Mouse (Mus musculus): Measurements from ENCODE around the gene Tnpo1.

Tnpo1 gene

DNA sequence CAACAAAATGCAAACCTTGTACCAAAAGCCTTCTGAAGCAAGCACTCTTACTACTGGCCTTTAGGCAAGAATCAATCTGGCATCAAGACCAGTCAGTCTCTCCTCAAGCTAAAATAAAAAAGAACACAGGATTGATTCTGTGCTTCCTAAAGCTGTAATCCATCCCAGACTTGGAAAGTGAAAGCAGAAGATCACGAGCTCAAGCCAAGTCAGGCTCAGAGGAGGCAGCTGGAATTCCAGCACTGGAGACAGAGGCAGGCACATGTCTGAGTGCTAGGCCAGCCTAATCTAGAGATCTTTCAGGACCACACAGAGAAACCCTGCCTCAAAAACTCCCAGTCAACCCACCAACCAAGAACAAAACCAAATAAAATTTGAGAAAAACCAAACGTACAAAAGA is 45.8 kb downstream of the Tnpo1 start:
- TF ChIP-seq GATA4 (IDR thresholded peaks at IDR 0.05; ENCODE audit: insufficient replicate concordance, low read length): no peak

- TF ChIP-seq GATA4 (IDR thresholded peaks at IDR 0.05; ENCODE audit: insufficient replicate concordance, low read length): no peak
These were observed 46.8 kb downstream of the Tnpo1 start for GRCm38 (mm10) chr13:98879422-98879821.

DNA sequence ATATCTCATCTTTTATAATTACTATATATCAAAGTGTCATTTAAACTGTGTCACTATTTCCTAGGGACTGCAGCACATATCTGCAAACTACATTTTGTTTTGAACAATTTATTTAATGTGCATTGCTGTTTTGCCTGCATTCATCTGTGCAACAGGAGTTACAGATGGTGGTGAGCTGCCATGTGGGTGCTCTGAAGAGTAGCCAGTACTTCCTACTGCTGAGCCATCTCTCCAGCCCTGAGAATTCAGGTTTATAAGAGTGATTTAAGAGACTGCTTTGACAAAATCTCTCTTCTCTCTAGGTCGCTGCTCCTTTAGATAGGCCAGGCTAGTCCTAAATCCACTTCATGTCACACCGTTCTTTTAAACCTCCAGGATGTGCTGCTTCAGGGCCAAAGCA is 49.0 kb downstream of the Tnpo1 start:
- no peak for TF ChIP-seq GATA4 (IDR thresholded peaks at IDR 0.05; ENCODE audit: insufficient replicate concordance, low read length)

DNA sequence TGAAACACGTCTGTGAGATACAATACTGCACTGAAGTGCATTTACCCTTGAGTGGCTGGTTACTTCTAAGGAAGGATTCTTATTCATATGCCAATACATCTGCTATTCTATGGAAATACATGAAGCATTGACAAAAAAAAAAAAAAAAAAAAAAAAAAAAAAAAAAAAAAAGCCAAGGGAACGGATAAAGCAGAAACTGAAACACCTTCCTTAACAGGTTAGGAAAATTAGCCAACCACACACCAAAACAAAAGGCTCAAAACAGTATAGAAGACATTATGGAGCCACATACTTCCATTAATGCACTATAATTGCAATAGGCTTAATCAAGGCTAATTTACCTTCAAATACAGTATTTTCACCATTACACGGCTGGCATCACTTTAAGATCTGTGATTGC is 51.5 kb downstream of the Tnpo1 start:
- no peak for TF ChIP-seq GATA4 (IDR thresholded peaks at IDR 0.05; ENCODE audit: insufficient replicate concordance, low read length)

DNA sequence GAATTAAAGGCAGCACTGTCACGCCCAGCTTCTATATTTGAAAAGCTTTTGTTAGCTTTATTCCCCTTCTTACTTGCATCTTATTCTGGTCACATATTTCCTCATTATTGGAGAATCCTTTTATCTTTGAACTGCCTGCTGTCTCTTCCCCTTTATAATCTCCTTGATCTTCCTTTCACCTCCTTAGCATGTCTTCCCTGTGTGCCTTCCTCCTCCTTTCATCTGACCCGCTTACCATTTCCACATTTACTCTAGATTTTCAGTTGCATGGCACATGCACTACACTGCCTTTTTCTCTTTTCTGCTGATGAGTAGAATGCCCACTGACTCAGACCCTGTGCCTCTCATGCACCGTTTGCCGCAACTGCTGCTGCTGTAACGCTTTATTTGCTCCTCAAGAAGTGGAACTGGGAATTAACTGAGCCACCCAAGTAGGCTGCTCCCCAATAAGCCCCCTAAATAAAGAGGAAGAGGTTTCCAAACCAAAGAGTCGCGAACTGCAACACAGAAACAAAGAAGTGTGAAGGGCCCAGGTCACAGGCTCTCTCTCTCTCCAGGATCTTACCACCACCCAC is 53.8 kb downstream of the Tnpo1 start:
- no peak for TF ChIP-seq GATA4 (IDR thresholded peaks at IDR 0.05; ENCODE audit: insufficient replicate concordance, low read length)

DNA sequence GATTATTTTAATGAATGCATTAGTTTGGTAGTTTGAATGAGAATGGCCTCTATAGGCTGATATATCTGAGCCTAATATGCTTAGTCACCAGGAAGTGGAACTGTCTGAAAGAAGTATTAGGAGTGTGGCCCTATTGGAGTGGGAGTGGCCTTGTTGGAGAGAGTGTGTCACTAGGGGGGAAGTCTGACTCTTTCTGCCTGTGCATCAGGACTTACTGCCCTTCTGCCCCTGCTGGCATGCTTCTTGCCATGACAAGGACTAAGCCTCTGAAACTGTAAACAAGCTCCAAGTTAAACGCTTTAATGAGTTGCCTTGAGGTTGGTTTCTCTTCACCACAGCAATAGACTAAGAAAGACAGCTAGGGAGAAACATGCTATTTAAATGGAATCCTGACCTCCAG is 54.9 kb downstream of the Tnpo1 start:
- no peak for TF ChIP-seq GATA4 (IDR thresholded peaks at IDR 0.05; ENCODE audit: insufficient replicate concordance, low read length)

- no peak for TF ChIP-seq GATA4 (IDR thresholded peaks at IDR 0.05; ENCODE audit: insufficient replicate concordance, low read length)
These were observed 57.8 kb downstream of the Tnpo1 start for GRCm38 (mm10) chr13:98868236-98868923.

DNA sequence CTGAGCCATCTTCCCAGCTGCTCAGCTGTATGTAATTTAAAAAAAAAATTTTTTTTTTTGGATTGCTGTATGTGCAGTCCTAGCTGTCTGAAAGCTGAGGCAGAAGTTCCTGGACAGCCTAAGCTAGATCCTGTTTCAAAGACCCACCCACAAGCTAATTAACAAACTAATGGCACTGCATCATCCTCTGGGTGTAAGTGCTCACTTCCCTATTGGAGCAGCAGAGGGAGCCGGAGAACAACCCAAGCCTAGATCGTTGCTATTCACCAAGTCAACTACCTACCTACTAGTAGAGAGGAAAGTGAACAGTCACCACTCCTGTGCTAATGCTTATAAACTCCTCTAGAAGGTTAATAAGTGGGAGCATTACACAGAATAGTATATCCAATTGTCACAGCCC is 58.4 kb downstream of the Tnpo1 start:
- no peak for TF ChIP-seq GATA4 (IDR thresholded peaks at IDR 0.05; ENCODE audit: insufficient replicate concordance, low read length)

DNA sequence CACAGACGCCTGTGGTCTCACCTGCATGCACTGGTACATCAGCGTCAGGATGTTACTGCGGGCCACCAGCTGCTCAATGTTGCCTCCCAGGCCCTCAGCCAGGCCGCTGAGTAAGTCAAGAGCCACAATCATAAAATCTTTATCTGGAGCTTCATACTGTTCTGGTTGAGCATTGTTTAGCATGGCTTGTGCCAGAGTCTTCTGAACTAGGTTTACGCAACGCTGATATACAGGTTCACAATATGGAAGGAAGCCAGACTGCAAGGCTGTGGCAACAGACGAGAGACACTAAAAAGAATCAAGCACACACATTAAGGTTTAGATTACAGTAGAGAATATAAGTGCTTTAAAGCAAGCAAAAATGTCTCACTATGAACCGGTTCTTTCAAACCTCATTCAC is 70.9 kb downstream of the Tnpo1 start:
- no peak for TF ChIP-seq GATA4 (IDR thresholded peaks at IDR 0.05; ENCODE audit: insufficient replicate concordance, low read length)

GRCm38 (mm10) chr13:98845794-98846193 is 80.4 kb downstream of the Tnpo1 start:
- no peak for TF ChIP-seq GATA4 (IDR thresholded peaks at IDR 0.05; ENCODE audit: insufficient replicate concordance, low read length)

GRCm38 (mm10) chr13:98836423-98837088 is 89.6 kb downstream of the Tnpo1 start:
- TF ChIP-seq GATA4 (IDR thresholded peaks at IDR 0.05; ENCODE audit: insufficient replicate concordance, low read length): no peak

DNA sequence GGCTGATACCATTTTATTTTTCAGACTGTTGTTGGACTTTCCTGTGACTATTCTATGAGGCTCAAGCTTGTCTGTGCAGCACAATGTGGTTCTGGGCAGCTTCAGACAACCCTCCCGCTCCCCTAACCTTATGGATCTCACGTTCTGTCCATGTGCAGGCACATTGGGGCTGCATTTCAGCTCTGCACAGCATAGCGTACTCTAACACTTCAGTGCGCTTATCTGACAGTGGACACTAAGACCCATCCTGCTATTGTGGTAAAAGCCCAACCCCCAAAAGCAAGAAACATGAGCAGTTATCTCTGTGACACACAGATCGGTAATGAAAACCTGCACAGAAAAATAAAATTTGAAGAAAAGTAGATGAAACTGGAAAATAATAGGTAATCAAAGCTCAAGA is 90.4 kb downstream of the Tnpo1 start:
- no peak for TF ChIP-seq GATA4 (IDR thresholded peaks at IDR 0.05; ENCODE audit: insufficient replicate concordance, low read length)

DNA sequence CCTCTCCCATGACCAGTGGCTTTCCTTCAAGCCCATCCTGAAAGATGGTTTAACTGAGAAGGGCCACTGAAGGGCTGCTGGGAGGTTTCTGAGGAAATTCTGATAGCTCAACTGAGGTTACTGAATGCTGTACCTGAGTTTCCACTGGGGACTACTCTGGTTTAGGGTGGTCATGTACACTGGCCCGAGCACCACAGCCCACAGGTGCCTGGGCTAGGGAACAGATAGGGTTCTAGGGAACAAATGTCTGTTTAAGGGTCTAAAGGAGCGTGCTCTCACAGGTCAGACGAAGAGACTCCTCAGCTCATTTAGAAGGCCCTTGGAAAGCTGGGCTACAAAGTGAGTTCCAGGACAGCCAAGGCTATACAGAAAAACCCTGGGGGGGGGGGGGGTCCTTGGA is 91.5 kb downstream of the Tnpo1 start:
- no peak for TF ChIP-seq GATA4 (IDR thresholded peaks at IDR 0.05; ENCODE audit: insufficient replicate concordance, low read length)

GRCm38 (mm10) chr13:98834199-98834598 is 92.0 kb downstream of the Tnpo1 start:
- TF ChIP-seq GATA4 (IDR thresholded peaks at IDR 0.05; ENCODE audit: insufficient replicate concordance, low read length): no peak

DNA sequence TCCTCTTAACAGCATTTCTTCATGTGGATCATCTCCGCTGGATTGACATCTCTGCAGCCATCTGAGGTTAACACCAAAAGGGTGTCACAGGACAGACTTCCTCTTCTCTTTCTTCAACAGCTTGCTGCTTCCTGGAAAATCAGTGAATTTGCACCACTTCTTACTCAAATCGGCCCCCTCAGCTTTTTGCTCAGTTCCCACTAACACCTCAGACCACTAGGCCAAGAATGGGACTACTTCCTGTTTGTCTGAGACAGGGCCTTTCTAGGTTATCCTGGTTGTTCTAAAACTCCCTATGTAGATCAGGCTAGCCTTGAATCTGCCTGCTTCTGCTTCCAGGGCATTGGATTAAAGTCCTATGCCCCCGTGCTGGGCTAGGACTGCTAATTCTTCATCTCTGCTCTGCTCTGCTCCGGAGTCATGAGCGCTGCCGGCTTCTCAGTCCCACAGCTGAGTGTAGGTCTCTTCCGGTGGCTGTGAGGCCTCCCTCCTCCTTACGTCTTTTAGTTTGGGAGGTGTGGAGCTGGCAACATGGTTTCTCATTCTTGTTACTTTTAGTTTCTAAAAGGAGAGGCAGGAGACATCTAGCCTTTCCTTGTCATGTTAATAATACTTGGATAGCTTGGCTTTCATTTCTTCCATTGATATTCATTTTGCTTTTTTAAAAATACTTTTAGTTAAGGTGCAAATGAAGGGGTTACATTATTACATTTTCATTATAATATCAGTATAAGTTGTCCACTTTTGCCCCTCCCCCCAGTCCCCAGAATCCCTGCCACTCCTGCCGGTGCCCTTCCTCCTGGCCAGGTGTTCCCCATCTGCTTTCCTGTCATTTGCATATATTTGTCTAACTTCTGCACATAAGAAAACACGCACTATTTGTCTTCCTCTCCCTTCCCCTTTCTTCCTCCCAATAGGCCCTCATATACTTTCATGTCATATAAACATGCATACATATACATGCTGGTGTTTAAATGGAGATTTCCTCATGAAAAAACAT is 93.4 kb downstream of the Tnpo1 start:
- no peak for TF ChIP-seq GATA4 (IDR thresholded peaks at IDR 0.05; ENCODE audit: insufficient replicate concordance, low read length)

Measured in liver, adult (tissue).